Mouse (Mus musculus): ENCODE results near the gene Acbd6.

- TF ChIP-seq CTCF (IDR thresholded peaks at IDR 0.05; ENCODE audit: low read depth, low read length): no peak
- no peak for TF ChIP-seq POLR2A (IDR thresholded peaks at IDR 0.05; ENCODE audit: borderline replicate concordance, low read depth, low read length)
These were observed at the start of gene Acbd6 for GRCm38 (mm10) chr1:155558012-155558842.
